27 mouse cellular contexts compared by ENCODE assay signal in genomic region chr5:91985721-91986120, GRCm38 (mm10). TPM values are rescaled to one million over a fixed set of nuclear protein-coding genes. Genes with fewer than 3 reads are reported as not detected.
DNase-seq lines count a peak whose midpoint lies in the region; ATAC-seq lines count a peak whose summit lies in the region.
"Had no signal": no experiment of that assay in that cellular context is flagged by ENCODE, and none has a peak within 500 bp of the region (broad histone marks: within the 10 kb centered on the region; RNA-seq: fewer than 3 reads in every experiment).

No protein-coding gene starts in this region.

- no peak overlapping the region for H3K4me3 ChIP-seq in embryonic facial prominence, embryonic 10.5 days
- H3K4me3 ChIP-seq: embryonic facial prominence, embryonic 13.5 days; heart, embryonic 12.5 days; hindbrain, embryonic 12.5 days; intestine, embryonic 15.5 days; midbrain, embryonic 15.5 days had no signal

- no peaks in the 10 kb centered on the region for H3K4me1 ChIP-seq in embryonic facial prominence, embryonic 10.5 days
- H3K4me1 ChIP-seq: embryonic facial prominence, embryonic 13.5 days; heart, embryonic 12.5 days; hindbrain, embryonic 12.5 days; intestine, embryonic 15.5 days; midbrain, embryonic 15.5 days had no signal

- no peaks in the 10 kb centered on the region for H3K36me3 ChIP-seq in embryonic facial prominence, embryonic 10.5 days (replicated peaks)
- H3K36me3 ChIP-seq: embryonic facial prominence, embryonic 13.5 days; heart, embryonic 12.5 days; hindbrain, embryonic 12.5 days; intestine, embryonic 15.5 days; midbrain, embryonic 15.5 days had no signal

- peak; percentile 46 for DNase-seq in 416B (ENCODE audit: low read depth)
- DNase-seq in natural killer cell, adult 2 months (ENCODE audit: low spot score in 2 of 2) = peak; percentile 29 to 36
- no peak for DNase-seq in spleen, postnatal 14 days (ENCODE audit: low spot score in 2 of 2)
- DNase-seq in embryonic facial prominence, embryonic 10.5 days (ENCODE audit: low spot score) = no peak
- no peak for DNase-seq in adrenal gland, postnatal 36 days
- DNase-seq: cerebellum, adult 9-11 months; gastrocnemius, postnatal 10 days; heart, adult 11 months; heart, postnatal 14 days; kidney, adult 9 months; kidney, postnatal 36 days; liver; right cerebral cortex, postnatal 25 days; thymus, postnatal 14 days had no signal

- WGBS in embryonic facial prominence, embryonic 10.5 days = 55% methylated on average over 2 of the region's 2 CpGs

- no peaks in the 10 kb centered on the region for H3K9me3 ChIP-seq in embryonic facial prominence, embryonic 10.5 days
- H3K9me3 ChIP-seq: embryonic facial prominence, embryonic 13.5 days; heart, embryonic 12.5 days; hindbrain, embryonic 12.5 days; intestine, embryonic 15.5 days; midbrain, embryonic 15.5 days had no signal

- ATAC-seq in CD4-positive, CD25-positive, alpha-beta regulatory T cell, adult 4 months = peak; percentile 92
- ATAC-seq in activated CD4-positive, CD25-positive, alpha-beta regulatory T cell, adult 4 months = peak; percentile 76
- ATAC-seq: intestine, embryonic 15.5 days; lung, postnatal 0 days; midbrain, embryonic 15.5 days; Patski had no signal

- H3K27ac ChIP-seq in embryonic facial prominence, embryonic 10.5 days (replicated peaks) = no peak overlapping the region
- H3K27ac ChIP-seq: embryonic facial prominence, embryonic 13.5 days; hindbrain, embryonic 12.5 days; intestine, embryonic 15.5 days; midbrain, embryonic 15.5 days had no signal

- H3K27me3 ChIP-seq in embryonic facial prominence, embryonic 10.5 days (replicated peaks; ENCODE audit: low read depth, poor library complexity, severe bottlenecking) = no peaks in the 10 kb centered on the region
- H3K27me3 ChIP-seq: embryonic facial prominence, embryonic 13.5 days; heart, embryonic 12.5 days; hindbrain, embryonic 12.5 days; intestine, embryonic 15.5 days; midbrain, embryonic 15.5 days; Patski had no signal

RNA-seq across cellular contexts. Expression of gene Odaph, which starts 1.6 kb away (rescaled TPM):
- not detected for polyA plus RNA-seq in CD4-positive, CD25-positive, alpha-beta regulatory T cell, adult 4 months (2017; shearing (Covaris generic))
- not detected for polyA plus RNA-seq in activated CD4-positive, CD25-positive, alpha-beta regulatory T cell, adult 4 months (2017; shearing (Covaris generic))
- not detected in 2 replicates for polyA plus RNA-seq in embryonic facial prominence, embryonic 10.5 days (2016; fragmentation: Nextera tagmentation; extraction: Ambion mirVana)
- total RNA-seq in adrenal gland, postnatal 36 days (2021) = not detected
- total RNA-seq: heart, postnatal 14 days; left cerebral cortex, adult 18-20 months; left cerebral cortex, postnatal 36 days had no signal
- polyA plus RNA-seq: embryonic facial prominence, embryonic 13.5 days; heart, embryonic 12.5 days; hindbrain, embryonic 12.5 days; intestine, embryonic 15.5 days; liver, embryonic 16.5 days; midbrain, embryonic 15.5 days; neural tube, embryonic 11.5 days had no signal

RNA-seq across cellular contexts. Expression of gene Rchy1, which starts 22.9 kb away (rescaled TPM):
- polyA plus RNA-seq in CD4-positive, CD25-positive, alpha-beta regulatory T cell, adult 4 months (2017; shearing (Covaris generic)) = 10 to 100 TPM; 81.8 to 84.6 TPM
- 10 to 100 TPM; 73.3 to 92.6 TPM for polyA plus RNA-seq in activated CD4-positive, CD25-positive, alpha-beta regulatory T cell, adult 4 months (2017; shearing (Covaris generic))
- 55.8 and 55.9 TPM in 2 replicates for polyA plus RNA-seq in embryonic facial prominence, embryonic 10.5 days (2016; fragmentation: Nextera tagmentation; extraction: Ambion mirVana)
- total RNA-seq in adrenal gland, postnatal 36 days (2021) = 10 to 100 TPM; 61.9 to 78.5 TPM

RNA-seq across cellular contexts. Expression of gene Cdkl2, which starts 58.0 kb away (rescaled TPM):
- 1 to 10 TPM; 1.4 to 2.1 TPM for polyA plus RNA-seq in CD4-positive, CD25-positive, alpha-beta regulatory T cell, adult 4 months (2017; shearing (Covaris generic))
- polyA plus RNA-seq in activated CD4-positive, CD25-positive, alpha-beta regulatory T cell, adult 4 months (2017; shearing (Covaris generic)) = 1 to 10 TPM; 2.6 to 3.4 TPM
- 0.35 and 0.88 TPM in 2 replicates for polyA plus RNA-seq in embryonic facial prominence, embryonic 10.5 days (2016; fragmentation: Nextera tagmentation; extraction: Ambion mirVana)
- total RNA-seq in adrenal gland, postnatal 36 days (2021) = 1 to 10 TPM; 4.9 to 6.5 TPM

Comparison
In these comparisons a context has a peak if more than half of its experiments do, and no peak if none do; other contexts are left out.
1. DNase-seq: peak in 416B (single experiment) and natural killer cell, adult 2 months (2 of 2); none in spleen, postnatal 14 days (0 of 2), embryonic facial prominence, embryonic 10.5 days (single experiment) and adrenal gland, postnatal 36 days (0 of 2).